Mouse (Mus musculus) embryonic fibroblast, embryonic 13.5 days (primary cell): ENCODE results near the gene Phip.

Experiments used
- CTCF ChIP-seq: IDR thresholded peaks from 2 replicates; pipeline ENCODE4 v1.5.1; 2011; ENCODE audit warnings: mild to moderate bottlenecking, control low read depth, low read length, moderate library complexity, borderline replicate concordance; ENCODE audit not compliant: insufficient read depth
- POLR2A ChIP-seq: IDR thresholded peaks from 2 replicates; pipeline ENCODE4 v1.6.1; 2011; ENCODE audit warnings: low read depth, mild to moderate bottlenecking, control low read depth, low read length, moderate library complexity

- TF ChIP-seq CTCF (no peak), POLR2A (no peak)
Observed at GRCm38 (mm10) chr9:82971433-82971832, 3.9 kb downstream of the Phip start.
